Mouse (Mus musculus): Measurements from ENCODE around the gene Ccnc. TPM values are rescaled to one million over a fixed set of nuclear protein-coding genes. Genes with fewer than 3 reads are reported as not detected.
A peak's percentile ranks its signal among the peaks of the same experiment; 100 is the strongest.

Gene Ccnc
- total RNA-seq, 2 experiments from 2014 or later: 29.7 to 35.2 TPM

DNA sequence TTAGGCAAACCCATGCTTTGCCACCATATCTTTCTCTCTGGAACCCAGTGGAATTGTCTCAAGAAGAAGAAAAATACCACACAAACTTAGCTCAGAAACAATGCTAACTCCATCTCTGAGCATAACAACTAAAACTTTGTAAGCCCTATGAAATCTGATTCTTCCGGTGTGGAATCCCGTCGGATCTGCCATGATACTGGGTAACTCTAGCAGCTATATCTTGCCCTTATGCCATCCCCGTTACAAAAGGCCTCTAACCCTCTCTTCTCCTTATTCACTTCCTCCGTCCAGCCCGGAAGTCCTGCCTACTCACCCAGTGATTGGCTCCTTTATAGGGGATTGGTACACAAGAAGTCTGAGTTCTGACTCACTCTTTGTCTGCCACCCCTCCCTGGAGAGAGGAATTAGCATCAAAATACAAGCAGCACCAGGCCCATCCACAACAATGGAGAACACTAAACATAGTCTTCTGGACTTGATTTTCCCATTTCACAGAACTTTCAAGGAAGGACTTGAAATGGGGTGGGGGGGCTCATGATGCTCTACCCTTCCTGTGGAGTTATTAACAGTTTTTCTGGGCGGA lies 4.7 kb upstream of the Ccnc start:
- ATAC-seq (replicated peaks; ENCODE audit: poor library complexity): no peak

DNA sequence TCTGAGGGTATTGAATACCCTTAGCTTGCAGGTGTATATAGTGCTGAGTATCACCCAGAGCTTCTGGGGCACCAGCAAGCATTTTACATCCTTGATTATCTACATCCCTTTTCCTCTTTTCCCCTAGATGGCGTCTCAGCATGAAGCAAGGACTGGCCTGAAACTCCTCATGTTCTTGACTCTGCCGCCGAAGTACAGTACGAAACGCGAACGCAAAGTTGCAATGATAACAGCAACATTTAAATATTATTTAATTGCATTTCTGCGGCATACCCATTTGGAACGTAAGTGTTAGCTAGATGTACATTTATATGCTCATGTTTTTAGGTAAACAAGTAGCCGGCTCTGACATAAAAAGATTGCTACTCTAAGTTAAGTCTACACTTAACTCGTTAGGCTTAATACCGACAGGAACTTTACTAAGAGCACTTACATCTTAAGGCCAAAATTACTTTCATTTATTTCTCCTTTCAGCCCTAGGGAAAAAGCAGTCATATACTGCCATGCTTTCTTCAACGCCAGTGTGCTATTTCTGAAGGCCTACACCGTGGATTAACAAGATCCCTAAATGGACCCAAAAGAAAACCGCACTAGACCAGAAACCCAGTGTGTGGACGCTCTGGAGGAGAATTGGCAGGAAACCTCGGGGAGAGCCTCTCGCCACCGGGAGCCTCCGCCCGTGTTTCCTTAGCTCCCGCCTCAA lies 438 bp upstream of the Ccnc start:
- peak; percentile 77 for ATAC-seq (replicated peaks; ENCODE audit: poor library complexity)

DNA sequence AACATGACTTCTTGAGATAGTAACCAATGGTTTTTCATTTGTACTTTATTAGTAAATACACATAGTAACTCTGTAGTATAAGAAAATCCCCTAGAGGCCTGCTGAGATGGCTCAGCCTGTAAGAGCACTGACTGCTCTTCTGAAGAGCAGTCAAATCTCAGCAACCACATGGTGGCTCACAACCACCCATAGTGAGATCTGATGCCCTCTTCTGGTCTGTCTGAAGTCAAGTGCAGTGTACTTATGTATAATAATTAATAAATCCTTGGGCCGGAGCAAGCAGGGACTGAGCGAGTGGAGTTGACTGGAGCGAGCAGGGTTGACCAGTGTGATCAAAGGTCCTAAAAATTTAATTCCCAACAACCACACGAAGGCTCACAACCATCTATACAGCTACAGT lies 11.7 kb downstream of the Ccnc start:
- peak; percentile 61 for ATAC-seq (replicated peaks; ENCODE audit: poor library complexity)

DNA sequence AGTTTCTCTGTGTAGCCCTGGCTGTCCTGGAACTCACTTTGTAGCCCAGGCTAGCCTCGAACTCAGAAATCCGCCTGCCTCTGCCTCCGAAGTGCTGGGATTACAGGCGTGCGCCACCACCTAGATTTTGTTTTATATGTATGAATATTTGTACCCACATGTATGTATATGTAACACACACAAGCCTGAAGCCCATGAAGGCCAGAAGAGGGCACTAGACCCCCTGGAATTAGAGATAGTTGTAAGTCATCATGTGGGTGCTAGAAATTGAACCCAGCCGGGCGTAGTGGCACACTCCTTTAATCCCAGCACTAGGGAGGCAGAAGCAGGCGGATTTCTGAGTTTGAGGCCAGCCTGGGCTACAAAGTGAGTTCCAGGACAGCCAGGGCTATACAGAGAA lies 16.6 kb downstream of the Ccnc start:
- peak; percentile 57; the same call in 1 of the 2 replicates for ATAC-seq (replicated peaks; ENCODE audit: poor library complexity)

DNA sequence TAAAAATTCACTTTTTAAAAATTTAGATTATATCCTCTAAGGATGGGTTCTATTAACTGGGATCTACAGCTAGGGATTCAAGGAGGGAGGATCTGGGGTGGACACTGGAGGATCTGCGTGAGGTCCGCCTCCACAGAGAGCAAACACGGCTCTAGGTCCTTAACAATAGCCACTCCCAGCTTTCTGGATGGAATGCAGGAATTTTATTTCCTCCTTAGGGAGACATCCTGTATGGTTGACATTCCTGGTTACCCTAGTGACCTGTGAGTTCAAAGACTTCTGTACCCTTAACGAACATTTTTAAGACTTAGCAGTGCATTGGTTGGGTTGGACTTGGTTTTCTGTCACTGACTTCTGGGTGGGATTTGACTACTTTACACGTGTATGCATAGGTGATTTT lies 18.2 kb downstream of the Ccnc start:
- no peak for ATAC-seq (replicated peaks; ENCODE audit: poor library complexity)

DNA sequence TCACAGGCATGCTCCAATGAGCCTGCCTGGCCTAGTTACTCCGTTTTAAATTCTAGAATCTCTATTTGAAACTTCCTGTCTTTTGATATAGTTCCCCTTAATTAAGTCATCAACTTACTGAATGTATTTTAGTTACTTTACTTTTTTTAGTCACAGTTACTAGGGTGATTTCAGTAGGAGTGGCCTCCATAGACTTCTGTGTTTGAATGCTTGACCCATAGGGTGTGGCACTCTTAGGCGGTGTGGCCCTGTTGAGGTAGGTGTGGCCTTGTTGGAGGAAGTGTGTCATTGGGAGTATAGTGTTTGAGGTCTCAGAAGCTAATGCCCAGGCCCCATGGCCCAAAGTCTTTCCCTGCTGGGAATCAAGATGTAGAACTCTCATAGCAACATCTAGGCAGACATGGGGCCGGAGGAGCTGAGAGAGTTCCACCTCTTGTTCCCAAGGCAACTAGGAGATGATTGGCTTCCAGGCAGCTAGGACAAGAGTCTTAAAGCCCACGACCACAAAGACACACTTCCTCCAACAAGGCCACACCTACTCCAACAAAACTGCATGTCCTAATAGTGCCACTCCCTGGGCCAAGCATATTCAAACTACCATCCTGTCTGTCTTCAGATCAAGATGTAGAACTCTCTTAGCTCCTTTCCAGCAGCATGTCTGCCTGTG lies 27.8 kb downstream of the Ccnc start:
- peak; percentile 88 for ATAC-seq (replicated peaks; ENCODE audit: poor library complexity)

DNA sequence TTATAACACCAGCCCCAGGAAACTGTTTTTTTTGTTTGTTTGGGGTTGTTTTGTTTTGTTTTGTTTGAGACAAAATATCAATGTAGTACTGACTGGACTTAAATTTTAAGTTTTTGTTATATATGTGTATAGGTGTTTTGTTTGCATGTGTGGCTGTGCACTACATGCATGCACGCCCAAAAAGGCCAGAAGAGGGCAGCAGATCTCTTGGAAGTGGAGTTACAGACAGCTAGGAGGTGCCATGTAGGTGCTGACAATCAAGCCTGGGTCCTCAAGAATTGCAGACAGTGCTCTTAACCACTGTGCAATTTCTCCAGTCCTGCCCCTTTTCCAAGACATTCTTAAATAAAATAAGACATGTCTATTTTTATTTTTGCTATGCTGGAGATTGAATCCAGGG lies 31.4 kb downstream of the Ccnc start:
- no peak for ATAC-seq (replicated peaks; ENCODE audit: poor library complexity)

DNA sequence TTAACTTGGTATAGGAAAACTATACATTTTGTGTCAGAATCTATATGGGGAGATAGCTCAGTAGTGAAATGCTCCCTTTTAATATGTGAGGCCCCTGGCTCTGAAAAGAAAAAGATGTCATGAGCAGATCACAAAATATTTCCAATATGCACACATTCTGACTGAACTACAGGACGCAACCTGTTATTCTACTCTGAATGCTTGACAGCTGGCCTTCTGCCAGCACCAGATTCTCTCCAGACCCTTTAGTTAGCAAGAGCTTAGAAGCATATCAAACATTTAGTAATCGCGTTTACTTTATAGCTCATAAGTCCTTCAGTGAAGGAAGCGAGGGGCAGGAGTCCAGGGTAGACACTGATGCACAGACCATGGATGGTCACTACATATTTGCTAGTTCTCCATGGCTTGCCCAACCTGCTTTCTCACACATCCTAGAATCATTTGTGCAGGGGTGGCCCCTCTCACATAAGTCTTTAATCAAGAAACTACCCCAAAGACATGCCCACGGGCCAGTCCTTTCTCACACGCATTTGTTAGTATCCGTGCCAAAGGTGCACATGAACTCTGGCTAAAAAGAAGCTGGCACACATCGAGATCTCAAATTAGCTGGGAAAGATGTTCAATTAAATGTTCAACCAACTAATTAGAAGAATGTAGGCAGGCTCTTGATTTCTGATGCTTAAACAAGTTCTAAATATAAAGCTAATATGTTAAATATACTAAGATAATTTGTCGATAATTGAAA lies 34.1 kb downstream of the Ccnc start:
- no peak for ATAC-seq (replicated peaks; ENCODE audit: poor library complexity)

DNA sequence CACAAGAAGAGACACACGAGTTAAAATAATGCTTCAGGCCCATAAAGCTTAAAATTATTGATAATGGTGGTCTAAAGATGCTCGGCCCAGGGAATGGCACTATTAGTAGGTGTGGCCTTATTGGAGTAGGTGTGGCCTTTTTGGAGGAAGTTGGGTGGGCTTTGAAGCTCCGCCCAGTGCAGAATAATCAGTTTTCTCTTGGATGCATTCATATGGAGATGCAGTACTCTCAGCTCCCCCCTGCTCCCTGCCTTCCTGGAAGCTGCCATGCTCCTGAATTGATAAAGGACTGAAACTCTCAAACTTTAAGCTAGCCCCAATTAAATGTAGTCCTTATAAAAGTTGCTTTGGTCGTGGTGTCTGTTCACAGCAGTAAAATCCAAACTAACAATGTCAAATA lies 36.3 kb downstream of the Ccnc start:
- ATAC-seq (replicated peaks; ENCODE audit: poor library complexity): no peak

DNA sequence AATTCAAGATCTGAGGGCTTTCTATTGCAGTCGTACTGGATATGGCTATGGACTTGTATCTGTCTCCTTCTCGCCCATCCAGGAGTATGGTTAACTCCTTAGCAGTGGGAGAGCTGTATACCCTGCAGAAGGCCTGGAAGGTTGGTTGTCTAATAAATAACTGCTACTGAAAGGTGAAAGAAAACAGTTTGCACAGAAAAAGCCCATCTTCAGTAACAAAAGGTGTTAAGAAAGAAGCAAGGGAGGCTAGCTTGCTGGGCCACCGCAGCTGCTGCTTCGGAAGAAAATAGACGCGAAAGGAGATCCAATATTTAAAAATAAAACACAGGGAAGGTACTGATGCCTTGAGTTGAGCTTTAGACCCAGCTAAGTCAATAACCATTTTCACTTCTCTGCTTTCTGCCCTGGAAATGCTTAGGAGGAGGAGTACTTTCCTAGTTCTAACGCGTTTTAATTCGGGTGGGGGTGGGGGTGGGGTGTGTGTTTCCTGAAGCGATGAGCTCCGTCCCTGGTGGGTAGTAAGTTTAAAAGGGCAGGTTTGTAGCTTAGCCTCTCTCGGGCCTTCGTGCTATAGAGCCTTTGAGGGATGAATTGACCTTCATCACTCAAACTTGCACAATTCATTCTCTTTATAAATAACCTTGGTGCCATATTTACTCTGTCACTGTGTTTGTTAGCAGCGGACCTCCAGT lies 38.8 kb downstream of the Ccnc start:
- ATAC-seq (replicated peaks; ENCODE audit: poor library complexity): peak; percentile 4; the same call in 1 of the 2 replicates

DNA sequence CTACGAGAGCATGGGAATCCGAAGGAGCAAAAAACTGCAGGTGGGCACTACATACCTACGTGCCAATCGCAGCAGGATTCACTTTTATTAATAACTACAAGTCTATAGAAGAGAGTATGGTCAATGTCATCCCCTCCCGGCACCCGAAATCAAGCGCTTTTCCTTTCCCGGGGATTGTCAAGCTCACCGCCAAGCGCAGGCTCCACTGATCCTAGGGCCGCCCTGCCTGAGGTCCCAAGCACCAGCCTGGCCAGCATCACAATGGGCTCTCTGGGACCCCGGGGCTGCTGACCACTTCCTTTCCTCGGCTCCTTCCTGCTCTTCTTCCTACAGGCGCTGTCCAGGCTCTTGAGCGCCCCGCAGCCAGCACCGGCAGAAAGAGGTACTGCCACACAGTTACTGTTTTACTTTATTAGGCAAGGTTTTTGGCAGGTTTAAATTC lies 39.4 kb downstream of the Ccnc start, which contains the start of the genes Usp45 and Tstd3:
TSS of gene Usp45 (plus strand) at position 294 of the 442 bp plus-strand sequence.
TSS of gene Tstd3 (minus strand) at position 350 of the 442 bp plus-strand sequence.
- ATAC-seq (replicated peaks; ENCODE audit: poor library complexity): peak; percentile 100

DNA sequence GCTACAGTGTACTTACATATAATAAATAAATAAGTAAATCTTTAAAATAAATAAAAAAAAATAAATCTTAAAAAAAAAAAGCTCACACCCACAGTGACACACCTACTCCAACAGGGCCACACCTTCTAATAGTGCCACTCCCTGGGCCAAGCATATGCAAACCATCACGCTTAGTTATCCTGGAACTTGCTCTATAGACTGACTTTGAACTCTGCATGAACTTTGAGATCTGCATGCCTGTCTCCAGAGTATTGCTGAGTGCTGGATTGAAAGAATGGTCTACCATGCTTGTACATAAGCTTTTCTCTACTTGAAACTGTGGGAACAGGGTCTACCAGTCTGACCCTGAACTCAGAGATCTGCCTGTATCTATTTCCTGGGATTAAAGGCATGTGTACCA lies 43.6 kb downstream of the Ccnc start:
- no peak for ATAC-seq (replicated peaks; ENCODE audit: poor library complexity)

DNA sequence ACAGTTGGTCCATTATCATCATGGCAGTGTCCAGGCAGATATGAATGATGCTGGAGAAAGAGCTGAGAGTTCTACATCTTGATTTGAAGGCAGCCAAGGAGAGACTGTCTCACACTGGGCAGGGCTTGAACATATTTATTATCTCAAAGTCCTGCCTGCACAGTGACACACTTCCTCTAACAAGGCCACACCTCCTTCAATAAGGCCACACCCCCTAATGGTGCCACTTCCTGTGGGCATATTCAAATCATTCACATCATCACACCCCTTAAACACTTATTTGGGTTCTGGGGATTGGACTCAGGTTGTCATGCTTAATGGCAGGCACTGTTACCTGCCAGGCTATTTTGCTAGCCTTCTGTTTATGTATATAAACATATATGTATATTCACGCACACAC lies 44.8 kb downstream of the Ccnc start:
- ATAC-seq (replicated peaks; ENCODE audit: poor library complexity): no peak

DNA sequence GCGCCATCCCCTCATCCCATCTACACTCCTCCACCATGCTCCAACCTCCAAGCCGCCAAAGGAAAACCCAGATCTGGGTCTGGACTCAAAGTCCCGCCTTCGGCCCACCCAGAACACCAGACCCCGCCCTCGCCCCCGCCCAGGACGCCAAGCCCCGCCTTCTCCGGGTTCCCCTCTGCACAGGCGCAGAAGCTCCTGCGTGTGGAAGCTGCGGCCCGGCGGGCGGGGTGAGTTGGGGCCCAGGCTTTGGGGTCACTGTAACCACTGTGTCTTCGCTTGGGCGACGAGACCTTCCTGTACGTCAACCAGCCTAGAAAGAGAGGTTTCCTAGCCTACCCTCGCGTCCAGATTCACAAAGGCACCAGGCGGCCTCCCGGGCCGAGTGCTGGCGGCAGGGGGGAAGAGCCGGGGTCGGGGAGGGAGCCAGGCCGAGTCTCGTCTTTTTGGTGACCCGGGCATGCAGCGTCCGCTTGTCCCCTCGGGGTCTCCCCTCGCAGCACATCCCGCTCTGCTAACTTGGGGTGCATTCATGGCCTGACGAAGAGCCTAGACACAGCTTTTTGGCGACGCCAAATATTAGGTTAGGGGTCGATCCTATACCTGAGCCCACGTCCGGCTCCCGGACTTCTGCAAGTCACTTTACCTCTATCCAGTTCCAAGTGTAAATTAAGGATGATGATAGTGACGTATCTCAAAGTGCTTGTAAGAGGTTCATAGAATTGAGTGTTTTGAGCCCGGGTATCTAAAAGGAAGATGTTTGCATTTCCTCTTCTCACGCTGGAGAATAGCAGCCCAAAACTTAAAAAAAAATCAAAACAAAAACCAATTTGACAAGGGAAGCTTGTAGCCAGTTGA lies 48.8 kb downstream of the Ccnc start:
- ATAC-seq (replicated peaks; ENCODE audit: poor library complexity): peak; percentile 90

DNA sequence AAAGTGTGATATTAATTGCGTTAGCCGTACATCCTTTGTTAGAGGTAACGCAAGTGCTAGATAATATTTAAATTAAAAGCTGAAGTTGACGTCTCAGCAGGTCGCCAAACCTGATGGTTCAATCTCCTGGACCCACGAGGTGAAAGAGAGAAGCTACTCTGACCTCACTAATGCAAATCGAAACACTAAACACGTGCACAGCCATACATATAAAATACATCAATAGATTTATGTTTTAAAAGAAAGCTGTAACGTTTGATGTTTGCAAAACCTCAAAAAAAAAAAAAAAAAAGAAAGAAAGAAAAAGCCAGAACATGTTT lies 49.4 kb downstream of the Ccnc start:
- ATAC-seq (replicated peaks; ENCODE audit: poor library complexity): no peak

DNA sequence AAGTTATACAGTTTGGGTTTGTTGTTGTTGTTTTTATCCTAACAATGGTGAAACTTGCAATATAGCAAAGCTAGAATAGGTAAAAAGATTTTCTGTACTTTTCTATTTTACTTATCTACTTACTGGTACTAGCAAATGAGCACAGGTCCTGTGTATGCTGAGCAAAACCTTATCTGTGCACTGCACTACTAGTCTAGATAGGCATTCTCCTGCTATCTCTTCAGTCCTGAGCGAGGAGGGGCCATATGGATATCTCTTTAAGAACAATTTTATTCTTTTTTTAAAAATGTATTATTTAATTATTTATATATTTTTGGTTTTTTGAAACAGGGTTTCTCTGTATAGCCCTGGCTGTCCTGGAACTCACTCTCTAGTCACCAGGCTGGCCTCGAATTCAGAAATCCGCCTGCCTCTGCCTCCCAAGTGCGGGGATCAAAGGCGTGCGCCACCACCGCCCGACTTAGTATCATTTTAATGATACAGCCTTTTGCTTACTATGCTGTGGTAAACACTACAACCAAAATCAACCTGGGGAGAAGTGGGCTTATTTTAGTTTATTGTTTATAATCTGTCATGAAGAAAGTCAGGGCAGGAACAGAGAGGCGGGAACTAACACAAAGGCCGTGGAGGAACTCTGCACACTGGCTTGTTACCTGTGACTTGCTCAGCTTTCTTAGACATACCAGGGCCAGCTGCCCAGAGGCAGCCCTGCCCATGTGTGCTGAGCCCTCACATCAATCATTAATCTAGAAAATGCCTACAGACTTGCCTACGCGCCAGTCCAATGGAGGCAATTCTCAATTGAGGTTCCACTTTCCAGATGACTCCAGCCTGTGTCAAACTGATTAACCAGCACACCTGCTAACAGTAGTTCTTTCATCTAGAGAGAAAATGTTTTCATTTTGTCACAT lies 53.6 kb downstream of the Ccnc start:
- ATAC-seq (replicated peaks; ENCODE audit: poor library complexity): peak; percentile 67

DNA sequence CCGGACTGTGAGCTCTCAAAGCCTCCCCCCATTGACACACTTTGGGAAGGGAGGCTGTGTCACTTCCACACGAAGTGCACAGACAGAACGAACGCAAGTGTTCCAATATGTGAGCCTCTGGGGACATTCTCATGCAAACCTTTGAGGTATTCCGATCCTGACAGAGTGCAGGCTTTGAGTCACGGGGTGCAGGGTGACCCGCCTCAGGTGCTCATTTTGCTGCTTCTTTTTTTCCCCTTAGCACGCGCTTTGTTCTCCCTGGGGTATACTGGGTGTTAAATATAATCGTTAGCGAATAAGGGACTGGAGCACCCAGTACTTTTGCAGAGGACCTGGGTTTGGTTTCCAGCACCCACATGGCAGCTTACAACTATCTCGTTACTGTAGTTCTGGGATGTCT lies 58.8 kb downstream of the Ccnc start:
- no peak for ATAC-seq (replicated peaks; ENCODE audit: poor library complexity)

DNA sequence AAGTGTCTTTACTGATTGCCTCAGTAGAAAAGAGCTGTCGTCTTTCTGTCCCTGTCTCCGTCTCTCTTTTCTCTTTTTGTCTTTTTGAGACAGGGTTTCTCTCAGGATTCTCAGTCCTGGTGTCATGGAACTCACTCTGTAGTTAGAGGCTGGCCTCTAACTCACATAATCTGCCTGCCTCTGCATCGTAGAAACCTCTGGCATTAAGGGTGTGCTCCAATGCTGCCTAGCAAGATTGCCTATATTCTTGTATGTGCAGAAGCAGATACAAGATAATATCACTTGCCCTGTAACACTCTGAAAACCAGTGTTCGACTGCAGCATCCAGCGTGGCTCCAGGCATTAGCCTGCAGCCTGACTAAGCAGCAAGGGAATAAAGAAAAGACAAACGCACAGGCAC lies 61.4 kb downstream of the Ccnc start:
- no peak for ATAC-seq (replicated peaks; ENCODE audit: poor library complexity)

DNA sequence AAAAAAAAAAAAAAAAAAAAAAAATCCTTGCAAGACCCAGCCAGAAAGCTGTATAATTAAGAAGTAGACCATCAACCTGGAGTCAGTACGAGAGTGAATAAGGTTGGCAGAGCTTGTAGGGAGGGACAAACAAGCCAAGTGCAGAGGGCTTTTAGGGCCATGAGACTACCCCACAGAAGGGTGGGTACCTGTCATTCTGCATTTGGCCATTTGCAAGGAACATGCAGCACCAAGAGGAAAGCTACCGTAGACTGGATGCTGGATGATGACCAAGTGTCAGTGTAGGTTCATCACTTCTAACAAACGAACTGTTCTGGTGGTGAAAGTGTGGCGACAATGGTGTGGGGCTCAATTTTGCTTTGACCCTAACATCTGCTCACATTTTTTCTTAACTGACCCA lies 62.3 kb downstream of the Ccnc start:
- ATAC-seq (replicated peaks; ENCODE audit: poor library complexity): no peak

Data from megakaryocyte progenitor cell, adult 5-6 weeks (primary cell).